Mouse (Mus musculus) left cerebral cortex, adult 9 months (tissue): ENCODE measurements around the gene Npcd.

Experiments
- DNase-seq, 2 experiments: peaks; one replicate each; pipeline ENCODE4 v3.0.0; 2022; ENCODE audit warnings: low spot score in 2 of 2

Gene Npcd

DNA sequence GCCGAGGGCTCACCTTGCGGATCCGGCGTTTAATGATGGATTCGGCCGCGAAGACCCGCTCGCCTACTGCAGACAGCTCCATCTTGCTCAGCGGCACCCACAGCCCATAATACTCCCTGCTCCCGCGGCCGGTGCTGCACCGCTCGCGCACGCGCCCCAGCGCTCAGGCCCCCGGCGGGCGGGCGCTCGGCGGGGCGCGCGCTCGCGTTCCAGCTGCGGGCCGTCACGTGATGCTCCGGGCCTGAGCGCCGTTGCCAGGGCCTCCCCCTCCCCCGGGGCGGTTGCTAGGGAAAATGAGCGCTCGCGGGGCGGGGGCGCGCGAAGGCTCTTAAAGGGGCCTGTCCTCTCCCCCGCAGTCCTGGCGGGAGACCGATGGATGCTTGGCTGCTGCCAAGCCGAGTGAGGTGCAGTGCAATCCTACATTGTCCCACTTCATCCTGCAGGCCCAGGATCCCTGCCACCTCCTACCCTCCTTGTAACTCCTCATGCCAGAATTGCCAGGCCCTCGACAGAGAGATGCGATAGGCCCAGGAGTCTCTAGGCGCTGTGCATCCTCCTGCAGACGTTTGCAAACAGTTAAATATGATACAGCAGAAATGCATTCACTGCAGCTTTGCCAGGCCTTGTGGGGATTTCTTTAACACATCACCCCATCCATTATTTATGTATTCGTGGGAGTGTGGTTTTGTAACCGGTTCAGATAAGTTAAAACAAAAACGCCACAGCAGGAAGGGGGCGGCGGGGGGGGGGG, at the start of gene Npcd, which contains the start of gene Cbx6:
Gene Npcd (minus strand): TSS at position 108 of the 751 bp plus-strand sequence.
Gene Cbx6 (minus strand): TSS at position 559 of the 751 bp plus-strand sequence.
- DNase-seq, result peak; percentile 93 to 98

GRCm38 (mm10) chr15:79883352-79883822, 49.4 kb upstream of the Npcd start:
- peak; percentile 87 to 96 for DNase-seq

- DNase-seq, result peak; percentile 66 to 74
Observed at GRCm38 (mm10) chr15:79882623-79883267, 48.7 kb upstream of the Npcd start.

DNA sequence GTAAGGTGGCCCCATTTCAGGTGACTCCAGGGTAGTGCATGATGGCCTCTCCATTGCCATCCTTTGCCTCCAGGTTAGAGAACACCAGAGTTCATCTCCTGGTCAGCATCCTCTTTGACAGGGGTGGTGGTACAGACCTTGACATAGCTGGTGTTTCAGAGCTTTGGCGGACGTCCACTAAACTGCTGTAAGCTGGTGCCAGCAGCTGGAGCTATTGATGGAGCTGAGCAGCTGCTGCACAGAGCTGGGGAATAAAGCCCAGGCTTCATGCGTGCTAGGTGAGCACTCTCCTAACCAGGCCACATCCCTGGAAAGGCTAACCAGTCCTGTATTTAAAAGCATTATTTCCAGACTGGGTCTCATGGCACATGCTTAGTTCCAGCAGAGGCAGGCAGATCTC, 46.4 kb upstream of the Npcd start:
- DNase-seq, result no peak

GRCm38 (mm10) chr15:79879319-79879718, 45.3 kb upstream of the Npcd start:
- peak; percentile 49 to 80 for DNase-seq

DNA sequence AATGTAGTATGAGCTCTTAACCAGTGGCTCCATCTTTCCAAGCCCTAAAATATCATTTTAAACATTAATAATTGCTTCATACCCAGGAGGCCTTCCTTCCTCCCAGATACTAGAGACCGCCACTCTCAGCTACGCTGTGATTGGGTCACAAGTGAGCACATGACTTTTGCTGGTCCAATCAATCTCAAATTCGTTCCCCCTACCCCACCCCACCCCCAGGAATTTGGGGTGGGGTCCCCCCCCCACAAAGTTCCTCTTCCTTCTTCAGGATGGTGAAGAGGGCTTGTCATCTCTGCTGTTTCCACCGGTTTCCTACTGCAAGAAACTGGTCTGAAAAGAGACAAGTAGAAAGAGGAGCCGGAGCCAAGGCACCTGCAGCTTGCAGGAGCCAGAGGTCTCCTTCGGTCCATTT, 44.7 kb upstream of the Npcd start:
- no peak for DNase-seq

GRCm38 (mm10) chr15:79875261-79875995, 41.4 kb upstream of the Npcd start:
- no peak for DNase-seq

DNA sequence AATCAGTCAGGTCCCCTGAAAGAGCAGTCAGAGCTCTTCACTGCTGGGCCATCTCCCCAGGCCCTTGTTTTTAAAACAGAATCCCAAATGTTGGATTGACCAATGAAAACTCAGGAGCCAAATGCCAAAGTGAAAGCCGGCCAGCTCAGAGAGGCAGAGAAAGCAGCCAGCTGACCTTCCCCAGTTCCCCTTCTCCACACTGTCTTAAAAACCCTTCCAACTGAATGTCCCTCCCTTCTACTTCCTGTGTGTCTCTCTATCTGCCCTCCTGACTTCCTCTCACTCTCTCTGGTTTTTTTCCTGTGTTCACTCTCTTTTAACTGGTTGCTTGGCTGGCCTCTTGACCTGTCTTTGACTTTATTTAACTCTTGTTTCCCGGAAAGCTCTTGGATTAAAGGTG, 40.0 kb upstream of the Npcd start:
- DNase-seq, result no peak

DNA sequence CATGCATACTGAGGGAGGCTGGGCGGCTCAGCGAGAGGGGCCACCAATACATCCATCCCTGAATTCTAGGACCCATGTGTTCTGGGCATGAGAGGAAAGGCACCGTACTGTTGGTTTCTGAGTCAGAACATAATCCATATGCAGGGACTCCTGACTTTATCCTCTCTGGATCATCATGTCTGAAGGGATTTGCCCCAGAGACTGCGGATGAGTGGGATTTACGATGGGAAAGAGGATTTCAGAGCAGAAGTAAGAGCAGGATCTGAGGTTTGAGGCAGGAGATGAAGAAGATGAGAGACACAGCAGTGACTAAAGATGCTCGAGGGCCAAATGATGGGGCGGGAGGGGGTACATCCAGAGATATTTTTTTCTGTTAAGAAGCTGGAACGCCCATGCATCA, 39.5 kb upstream of the Npcd start:
- no peak for DNase-seq

- DNase-seq, result no peak
Observed at GRCm38 (mm10) chr15:79867260-79868002, 33.4 kb upstream of the Npcd start.

DNA sequence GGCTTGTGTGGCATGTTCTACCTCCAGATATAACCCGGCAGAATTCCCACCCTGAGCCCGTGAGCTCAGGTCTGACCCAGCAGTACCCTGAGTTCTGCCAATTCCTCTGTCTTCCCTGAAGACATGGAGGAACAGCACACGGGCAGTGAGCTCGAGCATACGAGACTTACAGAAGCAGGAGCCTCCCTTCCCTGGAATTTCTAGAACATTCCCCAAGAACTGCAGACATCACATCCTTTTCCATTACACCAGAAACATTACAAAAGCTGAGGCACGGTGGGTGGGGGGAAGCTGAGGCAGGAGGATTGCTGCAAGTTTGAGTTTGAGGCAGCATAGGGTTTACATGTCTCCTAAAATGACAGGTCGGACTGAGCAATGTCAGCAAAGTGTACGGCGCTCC, 25.8 kb upstream of the Npcd start:
- DNase-seq, result no peak

DNA sequence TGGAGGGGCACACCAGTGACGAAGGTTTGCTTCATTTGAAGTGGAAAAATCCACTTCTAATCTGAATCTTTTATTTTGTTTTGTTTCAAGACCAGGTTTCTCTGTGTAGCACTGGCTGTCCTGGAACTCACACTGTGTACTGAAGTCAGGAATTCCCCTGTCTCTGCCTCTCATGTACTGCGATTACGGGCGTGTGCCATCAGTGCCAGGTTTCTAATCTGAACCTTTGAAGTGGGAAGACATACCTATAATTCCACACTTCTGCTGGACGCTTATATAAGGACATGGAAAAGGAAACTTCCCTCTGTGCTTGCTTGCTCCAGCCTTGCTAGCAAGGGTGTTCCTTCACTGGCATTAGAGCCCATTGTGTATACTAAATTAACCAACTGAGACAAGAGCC, 24.9 kb upstream of the Npcd start:
- DNase-seq, result no peak

- no peak for DNase-seq
Observed at GRCm38 (mm10) chr15:79850143-79850542, 16.1 kb upstream of the Npcd start.

- peak in 1 of 2 experiments; percentile 18 for DNase-seq
Observed at GRCm38 (mm10) chr15:79847100-79847499, 13.1 kb upstream of the Npcd start.

DNA sequence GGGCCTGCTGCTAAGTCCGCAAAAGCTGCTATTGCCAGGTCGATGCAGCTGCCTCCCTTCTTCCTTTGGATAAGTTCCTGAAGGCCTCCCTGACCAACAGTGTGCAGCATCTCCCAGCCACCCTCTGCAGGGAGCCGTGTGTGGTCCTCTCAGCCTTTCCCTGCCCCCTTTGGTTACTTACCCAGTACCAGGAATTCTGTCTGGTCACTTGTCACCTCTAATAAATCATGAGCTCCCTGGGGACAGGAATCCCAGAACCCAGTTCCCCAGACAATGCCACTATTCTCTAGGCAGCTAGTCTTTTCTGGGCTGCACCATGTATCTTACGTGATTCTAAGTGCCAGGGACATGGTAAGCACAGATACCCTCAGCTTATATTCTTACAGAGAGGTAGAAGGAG, 11.9 kb upstream of the Npcd start:
- no peak for DNase-seq

GRCm38 (mm10) chr15:79842985-79843384, 8.9 kb upstream of the Npcd start:
- no peak for DNase-seq

- DNase-seq, result no peak
Observed at GRCm38 (mm10) chr15:79840281-79840680, 6.2 kb upstream of the Npcd start.

DNA sequence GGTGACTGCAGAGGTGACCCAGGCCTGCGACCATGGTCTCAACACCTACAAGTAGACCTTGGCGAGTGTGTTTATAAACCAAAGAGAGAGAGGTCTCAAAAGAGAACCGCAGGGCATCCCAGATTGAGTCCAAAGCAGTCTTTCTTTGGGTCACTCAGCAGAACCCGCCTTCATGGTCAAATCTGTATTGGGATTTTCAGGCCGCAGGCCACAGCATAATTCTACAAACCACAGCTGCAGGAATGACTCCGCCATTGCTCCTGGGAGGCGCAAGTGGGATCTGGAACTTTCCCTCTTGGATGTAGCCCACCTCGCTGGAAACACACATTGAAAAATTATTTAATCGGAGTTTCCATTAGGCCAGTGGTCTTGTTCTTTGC, 834 bp upstream of the Npcd start:
- DNase-seq, result no peak

DNA sequence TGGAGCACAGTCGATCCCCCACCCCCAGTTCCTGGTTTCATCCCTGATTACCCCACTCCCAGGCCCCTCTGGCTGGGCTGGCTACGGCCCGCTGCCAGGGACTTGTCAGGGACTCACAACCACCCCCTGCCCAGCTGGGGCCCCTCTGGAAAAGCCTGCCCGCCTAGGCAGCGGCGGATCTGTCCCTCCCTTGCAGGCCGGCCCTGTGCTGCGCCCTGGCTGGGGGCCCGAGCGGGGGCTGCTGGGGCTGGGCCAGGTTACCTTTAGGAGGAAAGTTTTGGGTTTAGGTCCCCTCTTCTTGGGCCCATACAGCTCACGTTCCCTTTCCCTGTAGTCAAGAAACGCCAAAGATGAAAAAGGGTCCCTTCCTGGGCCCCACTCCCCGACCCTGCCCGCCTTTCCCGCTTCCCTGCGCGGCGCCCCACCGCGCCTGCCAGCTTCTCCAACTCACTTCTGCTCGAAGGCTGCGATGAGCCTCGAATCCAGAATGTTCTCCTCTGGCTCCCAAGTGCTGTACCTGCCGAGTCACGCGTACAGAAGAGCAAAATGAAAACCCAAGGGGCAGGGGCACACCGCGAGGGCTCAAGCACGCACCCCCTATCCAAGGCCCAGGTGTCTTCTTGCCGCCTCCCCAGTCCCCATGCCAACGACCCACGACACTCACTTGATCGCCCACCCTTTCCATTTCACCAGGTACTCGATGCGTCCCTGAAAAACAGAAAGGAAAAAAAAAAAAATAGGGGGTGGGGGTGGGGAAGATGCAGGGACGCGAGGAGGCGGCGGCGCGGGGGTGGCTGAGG, 586 bp downstream of the Npcd start:
- DNase-seq, result no peak

GRCm38 (mm10) chr15:79832064-79832900, 1.8 kb downstream of the Npcd start:
- DNase-seq, result peak in 1 of 2 experiments; percentile 87
